Mouse (Mus musculus) left cerebral cortex, postnatal 25 days (tissue): ENCODE data around the gene Shb. TPM values are rescaled to one million over a fixed set of nuclear protein-coding genes. Genes with fewer than 3 reads are reported as not detected.
A peak's percentile ranks its signal among the peaks of the same experiment; 100 is the strongest.
"Not testable (repeated sequence)": the region's sequence is repeated elsewhere in the genome, so short reads cannot be mapped to it uniquely, and the experiment has no call there.

ENCODE experiments used
- DNase-seq, 2 experiments: peaks; one replicate each; pipeline ENCODE4 v3.0.0; 2022; ENCODE audit warnings: low spot score in 2 of 2, mixed read lengths in 1 of 2
- intact Hi-C: fragments of 180-260 bp; cut with DNase I; formaldehyde crosslinking; loops from one replicate; pipeline ENCODE4 v1.15.1; 2025
- total RNA-seq, 2 experiments: library from RNA; stranded (reverse); gene quantifications; 2 replicates each; pipeline ENCODE4 v1.2.3; 2021

The Shb gene
- total RNA-seq, 2 experiments from 2014 or later = 9.0 to 11.8 TPM

DNA sequence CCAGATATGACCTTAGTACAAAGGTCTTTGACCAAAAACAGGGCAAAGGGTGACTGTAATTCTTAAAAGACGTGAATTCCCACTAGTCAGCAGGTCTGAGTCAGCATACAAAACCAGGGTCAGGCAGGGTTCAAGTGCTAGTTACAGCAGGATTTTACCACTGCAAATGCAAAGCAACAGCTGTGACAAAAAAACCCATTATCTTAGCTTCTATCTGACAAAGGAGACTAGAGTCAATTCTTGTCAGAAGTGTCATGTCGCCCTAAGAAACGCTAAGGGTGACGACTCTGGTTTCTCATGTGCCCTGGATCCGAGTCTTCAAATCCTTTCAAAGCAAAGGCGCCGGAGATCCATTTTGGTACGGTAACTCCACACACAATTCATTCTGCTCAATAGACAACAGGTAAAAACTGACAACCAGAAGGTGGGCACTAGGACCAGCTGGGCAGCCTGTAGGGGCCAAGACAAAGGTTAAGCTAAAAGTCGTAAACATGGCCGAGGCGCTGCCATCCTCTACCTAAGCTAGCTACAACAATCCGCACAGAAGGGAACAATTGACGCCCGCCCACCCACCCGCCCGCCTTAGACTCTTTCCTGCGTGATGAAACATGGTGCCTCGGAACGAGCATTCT, 124.5 kb downstream of the Shb start:
- DNase-seq = peak in 1 of 2 experiments; percentile 11
- intact Hi-C loops = loop anchor here (2.0 to 10.0 kb wide), 3 partner anchors 313 to 727 kb away; partner anchors contain the start of genes Ncbp1, Tstd2 and Zbtb5

DNA sequence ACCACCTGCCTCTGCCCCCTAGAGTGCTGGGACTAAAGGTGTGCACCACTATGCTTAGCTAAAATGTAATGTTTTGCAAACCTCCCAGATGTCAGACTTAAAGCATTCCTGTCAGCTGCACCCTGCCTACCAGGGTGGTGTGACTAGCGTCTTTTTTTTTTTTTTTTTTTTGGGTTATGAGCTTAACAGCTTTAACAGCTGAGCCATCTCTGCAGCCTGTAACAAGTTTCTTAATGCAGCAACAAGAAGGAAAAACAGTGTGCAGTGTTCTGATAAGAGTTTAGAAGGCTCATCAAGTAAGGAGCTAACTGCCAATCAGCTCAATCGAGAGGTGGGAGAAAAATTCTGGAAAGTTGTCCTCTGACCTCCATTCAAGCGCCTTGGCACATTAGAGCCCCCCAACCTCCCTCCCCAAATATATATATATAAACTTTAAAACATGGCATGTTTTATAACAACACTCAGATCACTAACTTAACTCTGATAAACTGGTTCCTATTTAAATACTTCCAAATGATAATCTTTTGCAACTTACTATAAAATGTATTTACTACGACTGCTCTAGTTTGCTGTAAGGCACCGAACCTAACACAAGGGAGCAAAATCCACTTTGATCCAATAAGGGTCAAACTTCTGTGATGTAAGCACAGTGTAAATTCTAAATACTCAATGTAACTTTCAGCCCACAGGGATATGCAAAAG, 125.1 kb downstream of the Shb start:
- intact Hi-C loops = loop anchor here (10.0 kb wide), 2 partner anchors 312 to 728 kb away; partner anchors contain the start of genes Ncbp1 and Tstd2

DNA sequence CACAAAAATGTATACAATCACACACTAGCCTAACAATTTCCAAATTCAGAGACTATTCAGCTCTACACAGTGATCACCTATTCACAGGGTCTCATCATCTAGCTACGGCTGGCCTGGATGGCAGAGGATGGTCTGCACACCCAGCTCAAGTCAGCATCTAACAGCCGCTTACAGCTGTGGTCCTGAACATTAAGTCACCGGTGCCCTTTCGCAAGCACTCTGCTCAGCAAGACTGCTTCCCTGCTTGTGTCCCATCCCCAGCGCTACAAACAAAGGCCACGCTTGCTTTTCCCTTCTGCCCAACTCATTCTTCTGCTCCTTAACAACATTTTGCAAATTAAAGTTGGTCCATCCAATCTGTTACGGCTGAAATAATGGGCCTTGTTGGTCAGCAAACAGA, 125.9 kb downstream of the Shb start:
- no peak for DNase-seq
- intact Hi-C loops = loop anchor here (10.0 kb wide), 2 partner anchors 312 to 728 kb away; partner anchors contain the start of genes Ncbp1 and Tstd2

More for the DNA sequence above, 125.1 kb downstream of the Shb start:
- no peak for DNase-seq

DNA sequence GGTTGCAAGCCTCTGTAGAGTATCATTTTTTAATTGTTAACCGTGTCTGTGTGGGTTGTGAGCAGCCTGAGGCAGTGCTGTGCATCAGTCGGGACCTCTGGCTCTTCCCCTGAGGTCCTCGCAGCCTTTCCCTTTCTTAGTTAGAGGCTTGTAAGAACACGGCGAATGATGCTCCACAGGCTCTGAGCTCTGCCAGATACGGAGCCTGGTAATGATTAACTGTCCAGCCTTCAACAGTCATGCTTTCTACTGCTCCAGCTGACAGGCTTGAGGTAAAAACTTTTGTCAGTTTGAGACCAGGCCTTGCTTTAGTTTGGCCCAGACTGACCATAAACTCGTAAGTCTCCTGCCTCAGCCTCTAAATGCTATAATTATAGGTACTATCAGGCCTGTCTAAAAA, 127.0 kb downstream of the Shb start:
- intact Hi-C loops = loop anchor here (10.0 kb wide), 2 partner anchors 311 to 729 kb away; partner anchors contain the start of genes Ncbp1 and Tstd2

DNA sequence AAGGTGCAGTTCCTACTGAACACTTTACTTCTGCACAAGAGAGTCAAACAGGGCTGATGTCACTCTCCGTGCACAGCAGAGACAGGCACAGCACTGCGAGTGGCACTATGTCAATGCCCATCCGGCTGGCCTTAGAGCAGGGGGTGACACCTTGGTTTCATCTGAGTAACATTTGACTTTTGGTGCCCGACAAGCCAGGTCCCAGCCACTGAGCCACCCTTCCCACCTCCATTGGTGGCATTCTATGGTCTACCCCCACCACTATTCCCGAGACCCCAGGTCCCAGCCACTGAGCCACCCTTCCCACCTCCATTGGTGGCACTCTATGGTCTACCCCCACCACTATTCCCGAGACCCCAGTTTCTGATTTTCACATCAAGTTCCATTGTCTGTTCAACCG, 128.2 kb downstream of the Shb start:
- no peak for DNase-seq
- intact Hi-C loops = loop anchor here (10.0 kb wide), 2 partner anchors 309 to 731 kb away; partner anchors contain the start of genes Ncbp1 and Tstd2

More for the DNA sequence above, 127.0 kb downstream of the Shb start:
- no peak for DNase-seq

DNA sequence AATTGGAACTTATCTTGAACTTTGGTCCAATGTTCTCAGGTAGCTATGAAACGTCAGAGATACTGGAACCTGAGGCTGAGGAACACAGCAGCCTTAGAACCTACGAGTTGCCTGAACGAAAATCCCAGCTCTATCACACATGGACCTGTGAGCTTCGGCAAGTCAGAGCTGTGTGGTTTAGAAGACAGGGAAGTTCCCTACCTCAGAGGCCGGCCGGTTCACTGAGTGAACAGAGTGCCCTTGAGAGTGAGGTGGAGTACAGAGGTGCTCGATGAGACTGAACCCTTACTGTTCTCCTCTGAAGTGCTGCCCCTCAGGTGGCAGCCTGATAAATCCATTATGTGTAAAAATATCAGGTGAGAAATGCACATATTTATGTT, 128.8 kb downstream of the Shb start:
- intact Hi-C loops = loop anchor here (10.0 kb wide), 2 partner anchors 309 to 731 kb away; partner anchors contain the start of genes Ncbp1 and Tstd2
- no peak for DNase-seq

DNA sequence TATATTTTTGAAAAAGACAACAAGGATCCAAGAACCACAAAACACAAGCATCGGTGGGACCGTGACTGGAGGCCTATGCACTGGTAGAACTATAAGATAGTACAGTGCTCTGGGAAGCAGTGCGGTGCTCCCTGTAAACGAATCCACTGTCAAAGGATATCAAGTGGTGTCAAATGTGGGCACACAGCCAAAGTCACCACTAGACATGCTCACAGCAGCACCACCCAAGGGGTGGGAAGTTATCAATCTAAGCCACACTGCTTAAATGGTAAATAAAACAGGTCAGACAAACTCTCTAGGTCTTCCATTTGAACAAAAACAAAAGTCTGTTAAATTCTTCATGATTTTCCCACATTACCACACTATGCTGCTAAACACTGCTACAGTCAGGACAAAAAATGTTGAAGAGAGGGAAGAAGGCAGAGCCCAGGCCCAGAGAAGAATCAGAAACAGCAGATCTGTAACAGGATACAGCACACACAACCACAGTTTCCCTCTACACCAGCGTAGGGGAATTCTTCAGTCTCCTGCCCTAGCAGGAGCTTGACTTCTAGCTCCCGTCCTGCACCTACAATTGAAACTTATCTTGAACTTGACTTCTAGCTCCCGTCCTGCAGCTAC, 129.3 kb downstream of the Shb start:
- intact Hi-C loops = loop anchor here (10.0 kb wide), 2 partner anchors 308 to 732 kb away; partner anchors contain the start of genes Ncbp1 and Tstd2
- no peak for DNase-seq

DNA sequence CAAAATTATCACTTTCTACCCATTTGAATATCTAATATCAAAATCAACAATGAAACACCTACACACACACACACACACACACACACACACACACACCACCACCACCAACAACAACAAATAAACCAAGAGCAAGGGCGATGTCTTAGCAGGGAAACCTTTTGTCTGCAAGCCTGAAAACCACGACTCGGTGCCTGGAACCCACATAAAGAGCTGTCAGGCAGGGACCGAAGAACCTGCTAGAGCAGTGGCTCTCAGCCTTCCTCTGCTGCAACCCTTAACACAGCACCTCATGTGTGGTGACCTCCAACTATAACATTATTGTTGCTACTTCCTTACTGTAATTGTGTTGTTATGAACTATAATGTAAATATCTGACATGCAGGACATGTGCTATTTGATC, 130.0 kb downstream of the Shb start:
- intact Hi-C loops = loop anchor here (10.0 kb wide), 2 partner anchors 307 to 733 kb away; partner anchors contain the start of genes Ncbp1 and Tstd2
- no peak for DNase-seq

DNA sequence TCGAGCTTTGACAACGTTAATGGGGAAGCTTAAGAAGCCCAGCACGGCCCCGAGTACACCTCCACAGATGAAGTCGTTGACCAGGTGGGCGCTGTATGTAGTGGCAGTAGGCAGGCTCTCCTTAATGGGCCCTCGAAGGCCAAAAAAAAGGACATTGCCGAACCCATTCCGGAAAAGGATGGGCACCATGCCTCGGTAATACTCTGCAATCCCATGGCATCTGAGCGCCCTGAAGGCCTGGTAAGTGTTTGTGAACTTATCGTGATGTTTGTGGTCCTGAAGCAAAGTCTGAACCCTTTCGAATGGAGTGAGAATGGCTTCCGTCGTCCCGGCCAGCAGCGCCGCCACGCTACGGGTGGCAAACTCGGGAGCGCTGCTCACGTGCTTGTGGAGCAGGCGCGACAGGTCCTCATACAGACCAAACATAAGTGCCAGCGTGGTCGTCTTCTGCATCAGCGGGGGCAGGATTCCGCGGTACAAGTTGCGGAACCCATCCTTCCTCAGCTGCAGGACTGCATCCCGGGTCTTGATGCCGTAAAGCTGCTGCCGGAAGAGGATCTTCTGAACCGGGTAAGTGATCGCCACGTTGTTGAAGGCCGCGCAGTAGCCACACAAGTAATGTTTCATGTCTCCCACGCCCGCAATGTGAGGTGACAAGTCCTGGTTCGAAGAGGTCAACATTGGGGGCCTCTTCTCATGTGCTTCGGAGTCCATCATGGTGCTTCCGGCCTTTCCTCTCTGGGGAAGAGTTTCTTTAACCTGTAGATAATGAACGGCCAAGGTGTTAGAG, 132.7 kb downstream of the Shb start:
- no peak for DNase-seq
- intact Hi-C loops = loop anchor here (10.0 kb wide), 2 partner anchors 305 to 735 kb away; partner anchors contain the start of genes Ncbp1 and Tstd2

DNA sequence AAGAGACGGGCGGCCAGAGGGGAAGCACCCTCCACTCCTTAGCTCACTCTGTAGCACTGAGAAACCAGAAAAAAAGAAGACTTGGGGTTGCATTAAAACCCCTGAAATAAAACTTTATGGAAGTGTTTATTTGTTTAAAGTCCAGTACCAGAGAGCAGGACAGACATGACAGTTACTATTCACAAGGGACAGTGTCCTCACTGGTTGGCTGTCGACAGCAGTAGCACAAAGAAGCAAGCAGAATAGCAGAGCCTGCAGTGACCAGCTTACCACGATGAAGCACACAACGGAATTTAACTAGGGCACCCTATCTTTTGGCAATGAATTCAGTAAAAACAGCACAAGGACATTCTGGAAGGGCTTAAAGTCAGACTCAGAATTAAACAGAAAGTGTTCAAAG, 134.0 kb downstream of the Shb start:
- intact Hi-C loops, DNase-seq: not testable (repeated sequence)

DNA sequence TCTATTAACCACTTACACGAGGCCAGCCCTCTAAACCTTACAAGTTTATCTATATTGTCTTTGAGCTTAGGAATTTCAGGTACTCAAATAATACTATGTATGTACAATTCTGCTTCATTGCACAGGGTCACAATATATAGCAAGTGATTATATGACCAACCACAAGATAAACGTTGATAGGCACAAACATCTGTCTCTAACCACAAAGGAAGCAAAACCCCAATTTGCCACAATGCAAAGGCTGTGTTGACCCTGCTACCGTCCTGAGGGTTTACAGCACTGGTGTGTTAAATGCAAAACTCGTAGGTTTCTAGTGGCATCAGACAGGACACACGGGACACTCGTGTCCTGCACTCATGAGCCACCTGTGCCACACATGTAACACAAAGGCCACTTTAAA, 136.1 kb downstream of the Shb start:
- intact Hi-C loops, DNase-seq: not testable (repeated sequence)

DNA sequence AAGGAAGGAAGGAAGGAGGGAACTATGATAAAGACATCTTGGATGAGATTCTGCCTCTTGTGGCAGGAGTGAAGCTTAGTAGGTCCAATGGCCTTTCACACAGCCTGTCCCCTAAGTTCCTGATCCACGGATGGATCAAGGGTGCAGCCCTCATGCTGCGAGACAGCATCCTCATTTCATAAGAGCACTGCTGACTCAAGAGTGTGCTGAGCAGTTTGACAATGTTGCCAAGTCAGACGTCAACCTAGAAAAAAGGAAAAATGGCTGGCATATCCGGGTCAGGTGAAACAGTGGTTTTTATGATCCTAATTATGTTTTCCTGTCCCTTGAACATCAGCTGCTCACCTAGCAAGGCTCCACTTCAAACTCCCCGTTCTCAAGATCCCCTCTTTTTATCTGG, 138.6 kb downstream of the Shb start:
- intact Hi-C loops = no loop called here
- DNase-seq = no peak

DNA sequence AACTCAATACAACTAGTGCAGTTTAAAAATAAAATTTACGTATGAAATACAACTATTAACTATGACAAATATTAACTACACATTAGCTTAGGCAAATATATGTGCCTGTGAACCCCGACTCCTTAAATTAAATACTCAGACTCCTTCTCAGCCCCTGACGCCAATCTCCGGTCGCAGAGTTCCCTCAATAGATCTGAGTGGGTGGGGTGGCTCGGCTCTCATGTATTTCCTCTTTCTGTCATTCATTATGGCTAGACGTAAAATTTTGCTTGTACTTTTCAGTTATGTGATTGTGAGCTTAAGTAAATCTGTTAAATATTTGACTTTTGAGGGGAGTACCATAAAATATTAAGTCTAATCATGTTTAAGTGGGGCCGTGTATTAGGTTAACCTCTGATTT, 139.3 kb downstream of the Shb start:
- DNase-seq = no peak
- intact Hi-C loops = no loop called here

DNA sequence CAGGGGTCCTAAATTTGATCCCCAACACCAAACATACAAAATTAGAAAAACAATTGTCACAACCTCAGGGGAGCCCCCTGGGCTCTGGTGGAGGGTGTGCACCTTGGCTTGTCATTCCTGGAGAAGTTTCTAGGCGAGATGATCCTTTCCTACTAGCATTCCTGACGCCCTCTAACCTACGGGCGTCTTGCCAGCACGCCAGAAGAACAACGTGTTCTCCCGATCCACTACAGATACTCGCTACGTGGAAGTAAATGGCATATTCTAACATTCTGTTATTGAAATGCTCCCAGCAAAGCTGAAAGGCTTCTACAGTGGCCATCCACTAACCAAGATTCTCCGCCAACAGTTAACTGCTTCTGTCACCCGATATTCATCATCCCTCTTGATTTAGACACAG, 139.7 kb downstream of the Shb start:
- DNase-seq = no peak
- intact Hi-C loops = no loop called here

DNA sequence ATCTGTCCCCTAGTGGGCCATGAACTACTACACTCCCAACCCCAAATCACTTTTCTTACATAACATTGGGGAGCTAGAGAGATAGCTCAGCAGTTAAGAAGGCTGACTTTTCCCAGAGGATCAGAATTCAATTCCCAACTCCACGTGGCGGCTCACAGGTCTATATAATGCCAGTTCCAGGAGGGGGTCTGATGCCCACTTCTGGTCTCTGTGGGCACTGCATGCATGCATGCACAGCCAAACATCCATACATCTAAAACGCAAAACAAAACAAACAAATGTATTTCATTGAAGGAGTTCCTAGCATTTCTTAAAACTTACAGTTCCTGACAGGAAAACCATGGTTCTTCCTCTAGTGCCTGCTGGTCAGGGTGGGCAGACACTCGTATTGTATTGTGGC, 140.2 kb downstream of the Shb start:
- intact Hi-C loops = no loop called here

DNA sequence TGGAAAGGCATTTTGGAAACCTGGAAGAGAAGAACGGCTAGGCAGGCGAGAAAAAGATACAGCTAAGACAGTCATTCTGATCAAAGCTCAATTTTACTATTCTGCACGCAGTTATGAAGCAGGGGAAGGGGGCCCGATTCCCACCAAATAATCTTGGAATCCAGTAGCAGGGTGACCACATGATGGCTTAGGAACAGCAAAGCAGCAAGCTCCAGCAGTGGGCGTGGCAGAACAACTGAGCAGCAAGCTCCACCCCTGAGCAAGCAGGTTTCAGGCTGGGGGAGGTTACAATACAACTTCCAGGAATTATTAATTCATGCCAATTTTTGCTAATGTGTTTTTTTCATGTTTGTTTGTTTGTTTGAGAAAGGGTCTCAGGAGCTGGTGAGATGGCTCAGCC, 145.0 kb downstream of the Shb start:
- intact Hi-C loops, DNase-seq: not testable (repeated sequence)

More for the DNA sequence above, 140.2 kb downstream of the Shb start:
- DNase-seq = no peak

DNA sequence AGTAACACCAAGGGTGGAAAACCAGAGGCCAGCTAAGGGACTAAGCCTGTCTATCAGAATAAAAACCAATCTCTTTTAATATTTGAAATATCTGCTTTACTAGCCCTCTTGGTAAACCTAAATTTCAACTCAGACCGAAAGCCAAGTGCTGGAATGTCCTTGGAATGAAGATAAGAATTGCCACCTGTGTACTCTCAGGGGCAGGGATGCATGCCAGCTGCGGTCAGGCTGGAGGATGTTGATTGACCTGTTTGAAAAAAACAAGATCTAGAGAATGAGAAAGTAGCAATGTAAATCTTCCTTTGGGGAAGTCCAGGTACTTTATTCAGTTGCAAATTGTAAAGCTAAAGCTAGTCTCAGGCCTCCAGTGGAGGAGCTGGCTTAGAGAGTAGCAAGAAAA, 150.1 kb downstream of the Shb start:
- intact Hi-C loops, DNase-seq: not testable (repeated sequence)

DNA sequence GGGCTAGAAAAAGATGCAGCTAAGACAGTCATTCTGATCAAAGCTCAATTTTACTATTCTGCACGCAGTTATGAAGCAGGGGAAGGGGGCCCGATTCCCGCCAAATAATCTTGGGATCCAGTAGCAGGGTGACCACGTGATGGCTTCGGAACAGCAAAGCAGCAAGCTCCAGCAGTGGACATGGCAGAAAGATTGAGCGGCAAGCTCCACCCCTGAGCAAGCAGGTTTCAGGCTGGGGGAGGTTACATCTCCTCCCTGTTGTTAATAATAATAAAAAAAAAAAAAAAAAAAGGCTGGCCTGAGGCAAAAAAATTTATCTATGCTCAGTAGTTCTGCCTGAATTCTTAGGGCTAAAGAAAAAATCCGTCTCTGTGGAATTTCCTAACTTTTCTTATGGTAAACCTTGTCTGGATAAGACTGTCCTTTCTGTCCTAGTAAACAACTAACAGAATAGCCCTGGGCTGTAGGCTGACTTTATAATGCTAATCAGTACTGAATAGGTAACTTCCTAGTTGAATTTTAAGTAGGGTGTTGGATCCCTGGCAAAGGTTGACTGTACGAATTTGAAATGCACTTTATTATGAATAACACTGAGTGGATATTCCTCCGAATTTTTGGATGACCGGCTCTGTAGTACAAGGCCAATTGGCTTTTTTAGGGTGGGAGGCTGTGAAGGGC, 151.2 kb downstream of the Shb start:
- DNase-seq, intact Hi-C loops: not testable (repeated sequence)

DNA sequence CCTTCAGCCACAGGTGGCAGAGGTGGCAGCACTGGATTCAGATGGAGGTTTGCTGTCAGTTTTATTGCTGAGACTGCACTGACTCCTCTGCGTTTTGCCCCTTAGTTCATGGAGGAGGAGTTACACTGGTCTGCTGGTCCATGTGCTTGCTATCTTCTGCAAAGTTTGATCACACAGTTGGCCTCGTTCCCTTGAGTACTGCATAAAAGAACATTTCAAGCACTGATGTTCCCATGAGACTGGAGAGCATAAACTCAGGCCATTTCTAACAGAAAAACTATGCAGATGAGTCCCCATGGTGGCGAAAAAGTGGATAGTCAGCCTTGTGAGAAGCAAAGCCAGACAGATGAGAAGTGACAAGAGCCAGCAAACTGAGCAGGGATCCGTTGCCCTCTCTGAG, 155.7 kb downstream of the Shb start:
- DNase-seq = no peak
- intact Hi-C loops = no loop called here
